In genomic region chr7:125864026-125864425, GRCm38 (mm10) we compare ENCODE assay signal across 23 mouse cellular contexts.
A peak's percentile ranks its signal among the peaks of the same experiment; 100 is the strongest.
DNase-seq lines count a peak whose midpoint lies in the region; ATAC-seq and TF ChIP-seq lines count a peak whose summit lies in the region.
"Had no signal": no experiment of that assay in that cellular context is flagged by ENCODE, and none has a peak within 500 bp of the region (broad histone marks: within the 10 kb centered on the region; RNA-seq: fewer than 3 reads in every experiment).

No protein-coding gene starts in this region.

- H3K4me3 ChIP-seq in heart, embryonic 10.5 days = no peak overlapping the region
- no peak overlapping the region for H3K4me3 ChIP-seq in kidney, embryonic 14.5 days (ENCODE audit: low read length)
- H3K4me3 ChIP-seq in kidney, adult 2 months (ENCODE audit: insufficient read depth, low read depth, low read length) = no peak overlapping the region
- no peak overlapping the region for H3K4me3 ChIP-seq in lung, embryonic 16.5 days (ENCODE audit: low read length)
- H3K4me3 ChIP-seq in lung, postnatal 0 days (ENCODE audit: low read depth, low read length) = no peak overlapping the region
- no peak overlapping the region for H3K4me3 ChIP-seq in neural tube, embryonic 13.5 days
- H3K4me3 ChIP-seq: forebrain, embryonic 10.5 days; heart, embryonic 12.5 days; left cerebral cortex, adult 2 months; liver, embryonic 15.5 days; midbrain, embryonic 13.5 days; stomach, embryonic 15.5 days had no signal

- H3K9me3 ChIP-seq in heart, embryonic 10.5 days = no peaks in the 10 kb centered on the region
- H3K9me3 ChIP-seq in kidney, embryonic 14.5 days (ENCODE audit: control insufficient read depth, low read length) = no peaks in the 10 kb centered on the region
- no peaks in the 10 kb centered on the region for H3K9me3 ChIP-seq in lung, embryonic 16.5 days (ENCODE audit: control insufficient read depth, low read length)
- H3K9me3 ChIP-seq in lung, postnatal 0 days (ENCODE audit: low read length) = no peaks in the 10 kb centered on the region
- H3K9me3 ChIP-seq in neural tube, embryonic 13.5 days = no peaks in the 10 kb centered on the region
- H3K9me3 ChIP-seq: forebrain, embryonic 10.5 days; heart, embryonic 12.5 days; liver, embryonic 15.5 days; midbrain, embryonic 13.5 days; stomach, embryonic 15.5 days had no signal

- no peak overlapping the region for H3K4me2 ChIP-seq in kidney, embryonic 14.5 days (replicated peaks; ENCODE audit: low read depth, low read length)
- no peak overlapping the region for H3K4me2 ChIP-seq in lung, embryonic 16.5 days (ENCODE audit: low read depth, low read length)
- H3K4me2 ChIP-seq in lung, postnatal 0 days (replicated peaks; ENCODE audit: low read depth, low read length) = no peak overlapping the region
- H3K4me2 ChIP-seq in neural tube, embryonic 13.5 days = no peak overlapping the region
- H3K4me2 ChIP-seq: heart, embryonic 12.5 days; liver, embryonic 15.5 days; midbrain, embryonic 13.5 days; stomach, embryonic 15.5 days had no signal

- no peak for TF ChIP-seq POLR2A in kidney, adult 2 months (IDR thresholded peaks at IDR 0.05; ENCODE audit: low read depth, low read length)

- H3K27me3 ChIP-seq in heart, embryonic 10.5 days (ENCODE audit: insufficient read depth, poor library complexity, severe bottlenecking) = no peaks in the 10 kb centered on the region
- no peaks in the 10 kb centered on the region for H3K27me3 ChIP-seq in kidney, embryonic 14.5 days (ENCODE audit: control insufficient read depth, insufficient read depth, low read length)
- no peaks in the 10 kb centered on the region for H3K27me3 ChIP-seq in kidney, adult 2 months (replicated peaks; ENCODE audit: control insufficient read depth, insufficient read depth, low read length)
- H3K27me3 ChIP-seq in lung, embryonic 16.5 days (ENCODE audit: control insufficient read depth, insufficient read depth, low read depth, low read length) = no peaks in the 10 kb centered on the region
- H3K27me3 ChIP-seq in lung, postnatal 0 days (replicated peaks; ENCODE audit: insufficient read depth, low read length) = no peaks in the 10 kb centered on the region
- H3K27me3 ChIP-seq in neural tube, embryonic 13.5 days = no peaks in the 10 kb centered on the region
- H3K27me3 ChIP-seq: heart, embryonic 12.5 days; liver, embryonic 15.5 days; midbrain, embryonic 13.5 days; stomach, embryonic 15.5 days had no signal

- H3K4me1 ChIP-seq in heart, embryonic 10.5 days = peaks cover 57% of the 10 kb centered on the region
- H3K4me1 ChIP-seq in kidney, embryonic 14.5 days (ENCODE audit: control insufficient read depth, insufficient read depth, low read length) = peaks cover 27% of the 10 kb centered on the region
- no peaks in the 10 kb centered on the region; the same call in 1 of the 2 replicates for H3K4me1 ChIP-seq in kidney, adult 2 months (ENCODE audit: control insufficient read depth, insufficient read depth, low read length)
- 0 out of 2 replicates have a peak, but pooled peaks cover 2% of the 10 kb centered on the region for H3K4me1 ChIP-seq in lung, embryonic 16.5 days (replicated peaks; ENCODE audit: control insufficient read depth, insufficient read depth, low read length)
- H3K4me1 ChIP-seq in lung, postnatal 0 days (ENCODE audit: insufficient read depth, low read depth, low read length) = no peaks in the 10 kb centered on the region
- peaks cover 33% of the 10 kb centered on the region for H3K4me1 ChIP-seq in neural tube, embryonic 13.5 days (replicated peaks)
- H3K4me1 ChIP-seq: liver, embryonic 15.5 days had no signal

- 67% methylated on average over 1 of the region's 1 CpGs for WGBS in heart, embryonic 10.5 days
- 19% methylated on average over 1 of the region's 1 CpGs for WGBS in kidney, embryonic 14.5 days
- 82% methylated on average over 1 of the region's 1 CpGs for WGBS in kidney, adult 2 months
- WGBS in lung, embryonic 16.5 days = 56% methylated on average over 1 of the region's 1 CpGs
- WGBS in lung, postnatal 0 days = 61% methylated on average over 1 of the region's 1 CpGs
- WGBS in neural tube, embryonic 13.5 days = 33% methylated on average over 1 of the region's 1 CpGs

- H3K27ac ChIP-seq in heart, embryonic 10.5 days = 0 out of 2 replicates have a peak overlapping the region, but pooled peaks have one; percentile 49
- peak overlapping the region; percentile 15; the same call in 1 of the 2 replicates for H3K27ac ChIP-seq in kidney, embryonic 14.5 days (ENCODE audit: low read depth, low read length)
- H3K27ac ChIP-seq in kidney, adult 2 months (ENCODE audit: insufficient read depth, low read depth, low read length) = no peak overlapping the region
- no peak overlapping the region for H3K27ac ChIP-seq in lung, embryonic 16.5 days (ENCODE audit: low read length)
- H3K27ac ChIP-seq in lung, postnatal 0 days (ENCODE audit: low read length) = no peak overlapping the region
- H3K27ac ChIP-seq in neural tube, embryonic 13.5 days (replicated peaks) = peak overlapping the region; percentile 86
- H3K27ac ChIP-seq: forebrain, embryonic 10.5 days; left cerebral cortex, adult 2 months; liver, embryonic 15.5 days; midbrain, embryonic 13.5 days; stomach, embryonic 15.5 days had no signal

- DNase-seq in heart, embryonic 10.5 days (ENCODE audit: low spot score) = no peak
- no peak for DNase-seq in heart, adult 11 months
- DNase-seq in kidney, adult 2 months = no peak
- no peak for DNase-seq in lung, postnatal 0 days (ENCODE audit: low spot score)
- DNase-seq: adrenal gland, postnatal 10 days; cerebellum, adult 18-20 months; cerebellum, postnatal 14 days; gastrocnemius, postnatal 10 days; heart, postnatal 10 days; kidney, adult 9 months; liver; thymus, postnatal 25 days had no signal

- ATAC-seq in kidney, embryonic 14.5 days (ENCODE audit: low FRiP score, low TSS enrichment) = no peak
- ATAC-seq in lung, embryonic 16.5 days (ENCODE audit: low read depth) = peak; percentile 52
- ATAC-seq in lung, postnatal 0 days = no peak
- 0 out of 2 replicates have a peak, but pooled peaks have one; percentile 13 for ATAC-seq in neural tube, embryonic 13.5 days (ENCODE audit: low read depth)
- ATAC-seq: activated CD4-positive, CD25-positive, alpha-beta regulatory T cell, adult 4 months; forebrain, embryonic 16.5 days; midbrain, embryonic 13.5 days had no signal

- no peak for TF ChIP-seq EP300 in lung, postnatal 0 days (IDR thresholded peaks at IDR 0.05)

- H3K36me3 ChIP-seq in heart, embryonic 10.5 days = peaks cover 13% of the 10 kb centered on the region; the same call in 1 of the 2 replicates
- peaks cover 9% of the 10 kb centered on the region; the same call in 1 of the 2 replicates for H3K36me3 ChIP-seq in kidney, embryonic 14.5 days (ENCODE audit: control insufficient read depth, insufficient read depth, low read length)
- H3K36me3 ChIP-seq in kidney, adult 2 months (ENCODE audit: control insufficient read depth, insufficient read depth, low read length) = no peaks in the 10 kb centered on the region
- no peaks in the 10 kb centered on the region for H3K36me3 ChIP-seq in lung, embryonic 16.5 days (ENCODE audit: control insufficient read depth, insufficient read depth, low read length)
- no peaks in the 10 kb centered on the region; the same call in 1 of the 2 replicates for H3K36me3 ChIP-seq in lung, postnatal 0 days (ENCODE audit: insufficient read depth, low read length)
- H3K36me3 ChIP-seq in neural tube, embryonic 13.5 days = 0 out of 2 replicates have a peak, but pooled peaks cover 5% of the 10 kb centered on the region
- H3K36me3 ChIP-seq: forebrain, embryonic 10.5 days; liver, embryonic 15.5 days had no signal

- TF ChIP-seq CTCF in kidney, adult 2 months (conservative IDR thresholded peaks at IDR 0.05; ENCODE audit: insufficient read depth, insufficient read length, low read depth, low read length) = no peak
- TF ChIP-seq CTCF in lung, postnatal 0 days (IDR thresholded peaks at IDR 0.05) = no peak

- H3K9ac ChIP-seq in kidney, embryonic 14.5 days (ENCODE audit: low read depth, low read length) = no peak overlapping the region
- no peak overlapping the region for H3K9ac ChIP-seq in lung, embryonic 16.5 days (ENCODE audit: low read length)
- H3K9ac ChIP-seq in lung, postnatal 0 days (replicated peaks; ENCODE audit: low read depth) = no peak overlapping the region
- 0 out of 2 replicates have a peak overlapping the region, but pooled peaks have one; percentile 6 for H3K9ac ChIP-seq in neural tube, embryonic 13.5 days
- H3K9ac ChIP-seq: liver, embryonic 15.5 days; stomach, embryonic 15.5 days had no signal

Comparison
In these comparisons a context has a peak if more than half of its experiments do, and no peak if none do; other contexts are left out.
1. H3K27ac ChIP-seq: peak in heart, embryonic 10.5 days (single experiment), kidney, embryonic 14.5 days (single experiment) and neural tube, embryonic 13.5 days (single experiment); none in kidney, adult 2 months (single experiment), lung, embryonic 16.5 days (single experiment) and lung, postnatal 0 days (single experiment).
2. ATAC-seq: peak in lung, embryonic 16.5 days (single experiment) and neural tube, embryonic 13.5 days (single experiment); none in kidney, embryonic 14.5 days (single experiment) and lung, postnatal 0 days (single experiment).